Mouse (Mus musculus) cerebellum, adult 2 months (tissue): ENCODE measurements at regions not wholly inside any gene's neighbourhood (a gene's known extent, or its start where the extent isn't known, plus 50 kb on each side); places are given as distances from the start of the nearest gene placed in this dataset.

Experiments used
- DNase-seq, 2 experiments: peaks; one replicate each; pipeline ENCODE4 v3.0.0; 2021
- H3K27ac ChIP-seq: fragments of 200-500 bp; 2 replicates; pipeline ENCODE4 v1.5.1; 2012; ENCODE audit warnings: low read length, control low read depth, inconsistent platforms; ENCODE audit not compliant: insufficient read depth
- H3K27me3 ChIP-seq: fragments of 200-500 bp; 2 replicates; pipeline ENCODE4 v1.6.1; 2012; ENCODE audit warnings: inconsistent platforms, mild to moderate bottlenecking, low read length, moderate library complexity; ENCODE audit not compliant: control insufficient read depth, insufficient read depth
- H3K4me1 ChIP-seq: fragments of 200-500 bp; 2 replicates; pipeline ENCODE4 v1.6.1; 2011; ENCODE audit warnings: low read length; ENCODE audit not compliant: control insufficient read depth, insufficient read depth
- H3K4me3 ChIP-seq: fragments of 200-500 bp; replicated peaks from 2 replicates; pipeline ENCODE3; 2011; ENCODE audit warnings: mild to moderate bottlenecking, low read depth, low read length, control low read depth; ENCODE audit not compliant: insufficient read depth
- CTCF ChIP-seq: fragments of 200-500 bp; IDR thresholded peaks from 2 replicates; pipeline ENCODE4 v1.5.1; 2011; ENCODE audit warnings: low read depth, mild to moderate bottlenecking, control low read depth, low read length, moderate library complexity, borderline replicate concordance; ENCODE audit not compliant: insufficient read depth
- POLR2A ChIP-seq: fragments of 200-500 bp; IDR thresholded peaks from 2 replicates; pipeline ENCODE4 v1.6.1; 2011; ENCODE audit warnings: low read length, control low read depth, borderline replicate concordance; ENCODE audit not compliant: insufficient read depth
- WGBS: fragments of 180-500 bp; shearing (Covaris S2); methylation state at CpG from one replicate; pipeline ENCODE4 v1.1.7; 2018; 5-methylcytosine and 5-hydroxymethylcytosine counted together

DNA sequence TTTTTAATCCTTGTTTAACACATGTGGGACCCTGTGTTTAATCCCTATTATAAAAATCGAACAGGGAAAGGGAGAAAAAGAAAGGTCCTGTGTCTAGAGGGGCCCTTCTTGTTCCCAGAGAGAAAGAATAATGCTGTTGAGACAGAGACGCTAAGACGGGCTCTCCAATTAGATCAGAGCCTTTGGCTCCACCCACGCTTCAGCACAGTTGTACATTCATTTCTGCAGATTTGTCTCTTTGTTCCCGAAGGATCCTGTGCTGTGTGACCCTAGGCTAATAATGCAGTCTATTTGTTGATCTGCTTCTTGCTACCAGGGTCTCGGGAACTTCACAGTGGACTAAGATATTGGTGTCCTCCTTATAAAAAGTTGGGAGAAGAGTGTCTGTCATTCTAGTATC, 92.0 kb downstream of the Cdc5l start:
- Histone ChIP-seq H3K27ac (no peak overlapping the region), H3K27me3 (no peaks in the 10 kb centered on the region; the same call in 1 of the 2 replicates), H3K4me3 (no peak overlapping the region), H3K4me1 (no peaks in the 10 kb centered on the region; the same call in 1 of the 2 replicates)
- WGBS = 81% methylated on average over 6 of the region's 6 CpGs
- no peak for DNase-seq
- TF ChIP-seq CTCF (no peak), POLR2A (no peak)

DNA sequence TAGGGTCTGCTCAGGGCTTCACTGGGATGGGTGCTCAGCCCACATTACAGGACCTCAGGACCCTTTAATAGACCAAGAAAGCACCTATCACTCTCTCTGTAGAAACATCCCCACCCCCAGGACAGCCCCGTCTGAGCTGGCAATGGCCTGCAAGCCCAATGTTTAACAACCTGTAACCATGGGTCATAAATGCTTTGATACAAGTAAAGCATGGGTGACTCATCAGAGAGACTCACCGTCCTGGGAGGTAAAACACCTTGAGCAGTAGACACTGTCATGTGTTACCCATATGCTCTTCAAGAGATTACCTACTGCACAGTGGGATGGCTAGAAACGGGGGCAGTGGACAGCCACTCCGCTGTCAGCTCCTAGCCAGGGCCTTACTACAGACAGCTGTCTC, 92.7 kb downstream of the Cdc5l start:
- no peak overlapping the region for H3K4me3 ChIP-seq
- no peaks in the 10 kb centered on the region; the same call in 1 of the 2 replicates for H3K4me1 ChIP-seq
- no peak overlapping the region for H3K27ac ChIP-seq
- no peak for DNase-seq
- 81% methylated on average over 4 of the region's 4 CpGs for WGBS
- H3K27me3 ChIP-seq = no peaks in the 10 kb centered on the region; the same call in 1 of the 2 replicates
- no peak for TF ChIP-seq POLR2A
- TF ChIP-seq CTCF = no peak

DNA sequence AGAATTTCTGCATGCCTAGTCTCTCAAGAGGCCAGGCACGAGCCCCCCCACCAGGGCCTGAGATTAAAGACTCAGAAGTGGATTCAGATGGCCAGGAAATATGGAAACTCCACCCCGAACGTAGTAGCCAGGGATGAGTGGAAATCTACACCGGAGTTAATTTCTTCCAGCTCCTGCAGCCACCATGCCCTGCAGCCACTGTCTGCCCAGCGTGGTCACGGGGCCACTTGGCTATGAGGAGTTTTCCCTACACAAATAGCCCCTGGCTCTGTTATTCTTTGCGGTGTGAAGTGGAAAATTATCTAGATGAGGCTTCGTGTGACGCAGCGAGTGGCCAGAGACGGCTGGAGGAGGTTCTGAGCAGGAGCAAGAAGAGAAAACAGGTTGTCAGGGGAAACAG, 94.3 kb downstream of the Cdc5l start:
- 74% methylated on average over 11 of the region's 11 CpGs for whole genome bisulfite sequencing
- no peak overlapping the region for H3K4me3 ChIP-seq
- no peak for DNase-seq
- no peaks in the 10 kb centered on the region; the same call in 1 of the 2 replicates for H3K27me3 ChIP-seq
- H3K27ac ChIP-seq = no peak overlapping the region
- H3K4me1 ChIP-seq = no peaks in the 10 kb centered on the region; the same call in 1 of the 2 replicates
- TF ChIP-seq CTCF = no peak
- TF ChIP-seq POLR2A = no peak

DNA sequence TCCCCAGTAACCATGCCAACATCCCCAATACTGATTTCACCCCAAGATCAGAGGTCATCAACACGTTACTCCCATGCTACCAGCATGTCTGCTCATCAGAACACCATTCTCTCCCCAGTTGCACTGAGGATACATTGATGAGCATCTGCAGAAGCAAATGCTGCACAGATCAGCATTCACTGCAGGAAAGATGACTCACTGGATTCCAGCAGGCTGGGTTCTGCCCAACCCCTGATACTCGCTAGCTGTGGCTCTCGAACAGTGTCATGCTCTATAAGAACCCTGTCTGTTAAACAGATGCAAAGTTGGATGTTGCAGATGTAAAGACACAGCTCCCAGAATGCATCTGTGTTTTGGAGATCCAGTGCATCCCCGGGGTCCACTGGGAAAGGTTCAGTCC, 95.5 kb downstream of the Cdc5l start:
- DNase-seq = no peak
- Histone ChIP-seq H3K4me1 (no peaks in the 10 kb centered on the region; the same call in 1 of the 2 replicates), H3K27me3 (no peaks in the 10 kb centered on the region; the same call in 1 of the 2 replicates), H3K27ac (no peak overlapping the region), H3K4me3 (no peak overlapping the region)
- TF ChIP-seq CTCF (no peak), POLR2A (no peak)
- WGBS = 88% methylated on average over 4 of the region's 4 CpGs

DNA sequence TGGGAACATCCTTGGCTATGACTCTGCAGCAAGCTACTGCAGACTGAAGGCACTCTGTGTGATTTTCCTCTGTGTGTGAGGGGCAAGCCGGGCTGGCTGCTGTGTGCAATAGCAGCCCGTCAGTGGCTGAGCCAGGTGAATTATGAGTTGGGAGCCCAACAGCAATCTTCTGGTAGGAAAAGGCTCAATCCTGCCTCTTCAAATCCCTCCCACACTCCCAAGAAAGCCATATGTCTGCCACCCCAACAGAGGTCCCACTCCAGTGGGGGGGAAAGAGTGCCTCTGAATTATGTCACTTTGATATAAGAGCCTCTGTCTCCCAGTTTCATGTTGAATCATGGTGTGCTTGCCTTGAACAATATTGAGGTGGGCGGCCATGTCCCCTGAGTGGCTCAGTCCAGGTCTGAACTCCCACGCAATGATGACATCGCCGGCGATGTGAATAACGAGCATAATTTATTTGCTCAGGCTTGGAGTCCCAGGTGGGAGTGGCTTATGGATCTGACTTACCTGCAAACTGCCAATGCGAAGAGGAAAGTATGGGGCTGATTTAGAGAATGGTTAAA, 97.9 kb downstream of the Cdc5l start:
- DNase-seq = no peak
- no peak for TF ChIP-seq POLR2A
- no peak for TF ChIP-seq CTCF
- Histone ChIP-seq H3K27ac (no peak overlapping the region), H3K4me1 (no peaks in the 10 kb centered on the region; the same call in 1 of the 2 replicates), H3K27me3 (no peaks in the 10 kb centered on the region), H3K4me3 (no peak overlapping the region)
- whole genome bisulfite sequencing = 96% methylated on average over 9 of the region's 9 CpGs

DNA sequence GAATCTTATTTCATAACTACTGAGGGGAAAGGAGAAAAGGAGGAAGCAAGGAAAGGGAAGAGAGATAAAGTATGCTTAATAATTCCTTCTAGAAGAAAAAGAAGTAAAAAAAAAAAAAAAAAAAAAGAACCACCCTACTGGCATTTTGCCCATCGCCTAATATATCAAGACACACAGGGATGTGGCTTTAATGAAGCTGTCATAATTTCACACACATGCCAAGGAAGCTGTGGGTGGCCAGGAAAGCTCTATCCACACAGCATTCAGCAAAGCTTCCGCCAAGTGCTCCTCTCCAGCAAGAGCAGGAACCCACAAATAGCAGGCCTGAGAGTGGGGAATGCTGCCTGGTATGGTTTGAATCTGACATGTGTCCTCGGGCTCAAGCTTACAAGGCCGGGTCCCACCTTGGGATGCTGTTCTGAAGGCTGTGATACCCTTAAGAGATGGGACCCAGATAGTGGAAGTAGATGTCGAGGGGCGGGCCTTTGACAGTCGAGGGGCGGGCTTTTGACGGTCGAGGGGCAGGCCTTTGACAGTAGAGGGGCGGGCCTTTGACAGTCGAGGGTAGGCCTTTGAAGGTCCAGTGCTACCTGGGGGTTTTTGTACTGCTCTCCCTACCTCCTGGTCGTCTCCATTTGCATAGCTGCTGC, 98.7 kb downstream of the Cdc5l start:
- 48% methylated on average over 13 of the region's 13 CpGs for WGBS
- Histone ChIP-seq H3K4me1 (no peaks in the 10 kb centered on the region; the same call in 1 of the 2 replicates), H3K27ac (no peak overlapping the region), H3K27me3 (no peaks in the 10 kb centered on the region), H3K4me3 (no peak overlapping the region)
- DNase-seq = peak in 1 of 2 experiments; percentile 18
- no peak for TF ChIP-seq POLR2A
- TF ChIP-seq CTCF = no peak

DNA sequence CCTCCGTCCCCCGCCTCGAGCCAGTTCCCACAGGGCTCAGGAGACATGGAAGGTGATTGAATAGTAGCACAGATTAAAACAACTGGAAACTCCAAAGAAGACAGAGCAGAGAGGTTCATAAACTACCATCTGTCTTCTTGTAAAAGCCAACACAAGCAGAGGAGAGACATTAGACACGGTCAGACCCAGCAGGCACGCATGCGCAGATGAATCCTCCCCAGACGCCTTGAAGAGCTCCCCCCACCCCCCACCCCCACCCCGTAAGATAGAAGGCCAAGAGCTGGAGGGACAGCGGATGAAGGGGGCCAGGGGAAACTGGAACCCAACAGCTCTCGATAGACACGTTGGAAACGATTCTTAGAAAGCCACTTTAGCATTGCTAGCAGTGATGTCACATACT, 101.2 kb downstream of the Cdc5l start:
- no peak for DNase-seq
- Histone ChIP-seq H3K4me1 (no peaks in the 10 kb centered on the region; the same call in 1 of the 2 replicates), H3K4me3 (no peak overlapping the region), H3K27ac (no peak overlapping the region), H3K27me3 (no peaks in the 10 kb centered on the region; the same call in 1 of the 2 replicates)
- WGBS = 20% methylated on average over 12 of the region's 12 CpGs
- no peak for TF ChIP-seq POLR2A
- TF ChIP-seq CTCF = no peak

DNA sequence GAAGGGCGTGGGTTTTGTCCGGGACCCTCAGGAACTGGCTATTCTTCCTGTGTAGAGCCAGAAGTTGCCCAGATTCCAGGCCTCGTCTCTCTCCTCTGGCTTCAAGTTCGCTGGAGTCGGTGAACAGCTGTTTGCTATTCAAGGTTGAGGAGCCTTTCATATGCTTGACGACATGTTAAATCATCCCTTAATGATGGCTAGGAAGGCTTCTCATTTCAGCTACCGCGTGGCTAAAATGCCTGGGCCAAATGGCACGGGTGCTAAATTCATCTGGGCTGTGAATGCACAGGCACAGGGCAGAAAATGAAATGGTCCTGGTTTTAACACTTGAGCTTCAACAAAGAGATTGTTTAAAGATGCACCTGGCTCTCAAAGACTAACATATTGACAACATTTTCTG, 104.3 kb downstream of the Cdc5l start:
- Histone ChIP-seq H3K4me1 (no peaks in the 10 kb centered on the region), H3K27ac (no peak overlapping the region), H3K27me3 (no peaks in the 10 kb centered on the region; the same call in 1 of the 2 replicates), H3K4me3 (no peak overlapping the region)
- WGBS = 23% methylated on average over 9 of the region's 9 CpGs
- TF ChIP-seq CTCF (no peak), POLR2A (no peak)
- no peak for DNase-seq
